Mouse (Mus musculus): Measurements from ENCODE around the gene Elane.

DNA sequence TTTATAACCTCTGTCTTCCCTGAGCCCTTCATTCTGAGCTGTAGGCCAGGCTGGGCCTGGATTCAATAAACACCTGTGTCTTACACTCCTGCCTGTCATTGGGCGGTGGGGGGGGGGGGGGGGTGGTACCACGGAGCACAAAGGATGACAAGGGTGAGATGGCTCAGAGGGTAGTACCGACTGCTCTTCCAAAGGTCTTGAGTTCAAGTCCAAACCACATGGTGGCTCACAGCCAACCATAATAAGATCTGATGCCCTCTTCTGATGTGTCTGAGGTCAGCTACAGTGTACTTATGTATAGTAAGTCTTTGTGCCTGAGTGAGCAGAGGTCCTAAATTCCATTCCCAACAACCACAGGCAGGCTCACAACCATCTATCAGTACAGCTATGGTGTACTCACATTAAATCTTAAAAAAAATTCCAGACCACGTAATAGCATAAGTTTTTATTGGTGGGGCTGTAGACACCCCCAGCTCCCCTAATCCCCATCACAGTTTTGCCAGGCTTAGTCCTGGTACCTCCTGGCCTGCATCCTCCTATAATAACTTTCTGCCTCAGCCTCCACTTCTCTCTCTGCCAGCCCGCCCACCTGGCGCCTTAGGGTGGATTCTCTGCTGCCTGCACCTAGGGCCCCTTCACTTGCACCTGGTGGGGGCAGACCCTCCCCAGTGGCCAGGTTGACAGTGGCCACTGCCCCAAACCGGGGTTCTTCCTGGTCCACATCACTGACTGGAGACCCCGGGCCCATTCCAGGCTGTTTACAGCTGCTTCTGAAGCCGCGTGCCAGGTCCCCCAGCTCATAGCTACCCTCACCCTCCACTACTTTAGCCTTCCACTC lies 21.5 kb upstream of the Elane start:
- no peak for TF ChIP-seq POLR2A (IDR thresholded peaks at IDR 0.05; ENCODE audit: control insufficient read depth, extremely low read depth, insufficient read depth, low read length, poor library complexity)
- no peak for TF ChIP-seq CTCF (IDR thresholded peaks at IDR 0.05; ENCODE audit: borderline replicate concordance, control insufficient read depth, extremely low read depth, insufficient read depth, low read length, poor library complexity)
